Mouse (Mus musculus): ENCODE measurements around the gene Ripk1.

GRCm38 (mm10) chr13:34047526-34047925, 45.4 kb downstream of the Ripk1 start:
- TF ChIP-seq POLR2A (IDR thresholded peaks at IDR 0.05; ENCODE audit: insufficient read depth, low read depth, low read length), result no peak
- TF ChIP-seq CTCF (IDR thresholded peaks at IDR 0.05; ENCODE audit: insufficient read depth, low read depth, low read length), result no peak

Measured in olfactory bulb, adult 2 months (tissue).